Mouse (Mus musculus) layer of hippocampus, postnatal 25 days (tissue): Measurements from ENCODE around the gene Trap1. TPM values are rescaled to one million over a fixed set of nuclear protein-coding genes. Genes with fewer than 3 reads are reported as not detected.

Experiments
- microRNA-seq, 2 experiments: library from miRNA; unstranded; fragments of <30 nt; microRNA quantifications; one replicate each; pipeline ENCODE4 v1.2.0; 2021
- total RNA-seq, 2 experiments: library from RNA; stranded (reverse); gene quantifications; 2 replicates each; pipeline ENCODE4 v1.2.3; 2021

The Trap1 gene
- total RNA-seq, 2 experiments from 2014 or later, result 65.0 to 73.1 TPM

Small RNA genes within 50 kb of the gene (microRNA-seq; reads per million reads assigned to microRNA genes)
- gene Gm23413, result 0 reads per million in 2 experiments

Other genes starting within 250 kb of the Trap1 start
- gene Olfr15, start 246.9 kb downstream of the Trap1 start, total RNA-seq, result not detected
- 1 to 10 TPM; 3.9 to 4.9 TPM for gene Zfp174, start 230.6 kb downstream of the Trap1 start, total RNA-seq
- 100 to 1,000 TPM; 104 to 107 TPM for gene Naa60, start 205.5 kb downstream of the Trap1 start, total RNA-seq
- gene Zfp597, start 193.3 kb downstream of the Trap1 start, total RNA-seq, result 10 to 100 TPM; 21.8 to 23.2 TPM
- gene Gm20695, start 193.2 kb downstream of the Trap1 start, total RNA-seq, result 1 to 10 TPM in 1 of 2 experiments, under 1 TPM in 1; 0.44 to 1.8 TPM
- gene 1700037C18Rik, start 169.1 kb downstream of the Trap1 start, total RNA-seq, result 1 to 10 TPM; 4.4 to 4.8 TPM
- 10 to 100 TPM; 26.8 to 29.2 TPM for gene Cluap1, start 169.0 kb downstream of the Trap1 start, total RNA-seq
- 1 to 10 TPM; 1.3 to 2.0 TPM for gene Nlrc3, start 101.2 kb downstream of the Trap1 start, total RNA-seq
- 10 to 100 TPM; 44.1 to 45.4 TPM for gene Slx4, start 74.1 kb downstream of the Trap1 start, total RNA-seq
- gene Dnase1, start 40.9 kb downstream of the Trap1 start, total RNA-seq, result not detected
- 10 to 100 TPM; 75.3 to 89.6 TPM for gene Crebbp, start 136.2 kb upstream of the Trap1 start, total RNA-seq